Mouse (Mus musculus) thymus, postnatal 0 days (tissue): ENCODE data around the gene Disc1. TPM values are rescaled to one million over a fixed set of nuclear protein-coding genes. Genes with fewer than 3 reads are reported as not detected.

Experiments used
- DNase-seq: peaks from one replicate; pipeline ENCODE4 v3.0.0-alpha.2; 2015; ENCODE audit warnings: low spot score
- polyA plus RNA-seq: library from polyadenylated mRNA; unstranded; fragments of >200 nt; fragmentation: Nextera tagmentation; extraction: Ambion mirVana; gene quantifications from 2 replicates; pipeline ENCODE4 v1.2.1, GENCODE M21; 2015

Gene Disc1
- polyA plus RNA-seq, 1 experiment from 2014 or later = 0.46 TPM

DNA sequence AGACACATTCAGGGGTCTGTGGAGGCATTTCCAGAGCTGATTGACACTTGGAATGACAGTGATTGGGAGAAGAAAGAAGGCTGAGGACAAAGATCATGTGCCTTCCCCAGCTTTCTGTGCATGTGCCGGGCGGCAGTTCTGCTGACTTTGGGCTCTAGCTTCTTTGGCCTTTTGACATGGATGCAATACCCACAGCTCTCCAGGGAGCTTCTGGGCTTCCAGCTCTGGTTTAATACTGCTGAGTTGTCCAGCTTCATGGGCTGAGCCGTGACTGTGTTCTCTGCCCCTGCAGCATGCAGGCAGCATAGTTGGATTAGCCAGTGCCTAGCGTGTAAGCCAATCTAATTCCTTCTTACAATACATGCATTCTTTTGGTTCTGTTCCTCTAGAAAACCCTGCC lies 72.5 kb downstream of the Disc1 start:
- DNase-seq = no peak

DNA sequence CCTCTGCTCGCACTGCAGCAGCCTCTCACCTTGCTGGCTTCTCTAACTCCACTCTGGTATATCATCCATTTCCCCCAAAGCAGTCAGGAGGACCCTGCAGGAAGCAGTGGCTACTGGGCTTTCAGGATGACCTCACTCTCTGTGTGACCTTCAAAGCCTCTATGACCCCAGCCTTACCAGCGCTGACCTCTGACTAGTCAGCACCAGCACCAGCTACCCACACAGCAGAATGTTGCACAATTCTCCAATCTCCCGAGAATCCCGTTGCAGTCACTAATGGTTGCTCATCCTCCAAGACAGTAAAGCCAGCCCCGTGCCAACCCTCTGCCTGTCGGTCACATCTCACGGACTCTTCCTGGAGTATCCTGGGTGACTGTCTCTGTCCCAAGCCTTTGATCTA lies 73.6 kb downstream of the Disc1 start:
- DNase-seq = no peak

GRCm38 (mm10) chr8:125128305-125128704 lies 74.3 kb downstream of the Disc1 start:
- DNase-seq = peak; percentile 63

- DNase-seq = no peak
Measured at GRCm38 (mm10) chr8:125130835-125131234, 76.8 kb downstream of the Disc1 start.

DNA sequence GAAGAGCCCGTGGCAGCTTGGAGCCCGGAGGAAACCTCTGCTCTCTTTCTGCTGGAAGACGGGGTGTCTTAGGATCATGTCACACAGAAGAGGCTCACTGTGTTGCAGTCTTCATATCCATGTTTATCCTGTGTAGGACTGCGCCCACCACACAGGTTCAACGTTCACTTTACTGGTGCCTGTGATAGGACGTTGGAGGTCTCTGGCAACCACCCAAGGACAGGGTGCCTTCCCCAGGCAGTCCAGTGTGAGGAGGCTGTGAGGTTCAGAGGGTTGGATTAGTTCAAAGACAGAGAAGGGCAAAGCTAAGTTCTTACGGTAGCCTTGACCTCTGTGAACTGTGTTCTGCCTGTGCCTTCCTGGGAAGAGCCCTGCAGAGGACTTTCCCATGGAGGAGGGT lies 77.3 kb downstream of the Disc1 start:
- DNase-seq = no peak

DNA sequence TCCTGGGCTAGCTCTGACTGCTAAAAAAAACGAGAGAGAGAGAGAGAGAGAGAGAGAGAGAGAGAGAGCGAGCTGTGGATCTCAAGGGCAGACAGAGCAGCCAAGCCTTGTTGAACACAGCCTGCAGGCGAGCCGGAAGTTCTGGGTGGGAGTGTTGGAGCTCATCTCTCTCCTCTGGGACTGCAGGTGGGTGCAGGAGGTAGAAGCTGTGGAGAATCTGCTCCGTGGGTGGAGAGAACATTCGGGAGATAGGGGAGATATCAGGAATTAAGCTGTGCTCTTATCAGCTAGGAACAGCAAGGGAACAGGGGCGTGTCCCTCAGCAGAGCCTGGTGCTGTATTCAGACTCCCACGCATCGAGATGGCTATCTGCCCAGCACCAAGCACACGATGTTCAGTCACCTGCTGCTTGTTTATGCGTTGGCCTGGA lies 79.7 kb downstream of the Disc1 start:
- no peak for DNase-seq

GRCm38 (mm10) chr8:125134876-125135275 lies 80.9 kb downstream of the Disc1 start:
- no peak for DNase-seq

- DNase-seq = no peak
Measured at GRCm38 (mm10) chr8:125139689-125140150, 85.7 kb downstream of the Disc1 start.

GRCm38 (mm10) chr8:125140965-125141364 lies 87.0 kb downstream of the Disc1 start:
- no peak for DNase-seq

DNA sequence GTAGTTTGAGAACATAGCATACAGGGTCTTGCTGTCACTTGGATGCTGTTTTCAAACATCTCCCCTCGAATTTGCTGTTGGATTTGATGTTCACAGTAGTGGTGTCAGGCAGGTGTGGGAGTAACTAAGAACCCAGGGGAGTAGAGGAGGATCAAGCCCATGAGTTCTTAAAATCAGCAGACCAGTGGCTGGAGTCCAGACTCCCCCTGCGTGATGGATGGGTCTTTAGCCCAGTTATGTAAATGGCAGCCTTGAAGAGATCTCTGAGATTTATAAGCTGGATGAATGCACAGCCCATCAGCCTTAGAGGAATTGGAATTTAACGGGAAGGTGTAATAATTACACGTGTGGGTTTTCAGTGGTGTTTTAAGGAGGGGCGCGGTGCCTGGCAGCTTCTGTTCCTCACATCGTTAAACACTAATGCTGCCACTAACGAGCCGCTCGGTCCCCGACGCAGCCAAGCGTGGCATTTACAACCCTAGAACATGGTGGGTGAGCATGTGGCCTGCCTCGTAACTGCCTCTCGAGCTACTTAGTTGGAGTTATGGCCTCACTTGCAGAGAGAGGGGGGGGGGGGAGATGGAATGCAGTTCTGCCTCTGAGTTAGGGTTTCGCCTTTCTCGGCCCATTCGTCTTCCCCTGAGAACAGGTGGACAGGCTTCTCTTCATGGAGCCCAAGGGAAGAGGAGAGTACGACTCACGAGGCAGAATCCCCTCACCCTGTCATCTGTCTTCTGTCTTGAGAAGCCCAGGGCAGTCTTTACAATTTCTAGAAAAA lies 103.1 kb downstream of the Disc1 start:
- no peak for DNase-seq

GRCm38 (mm10) chr8:125157641-125158005 lies 103.6 kb downstream of the Disc1 start:
- no peak for DNase-seq

GRCm38 (mm10) chr8:125159387-125159786 lies 105.4 kb downstream of the Disc1 start:
- no peak for DNase-seq

GRCm38 (mm10) chr8:125163491-125163890 lies 109.5 kb downstream of the Disc1 start:
- DNase-seq = no peak

DNA sequence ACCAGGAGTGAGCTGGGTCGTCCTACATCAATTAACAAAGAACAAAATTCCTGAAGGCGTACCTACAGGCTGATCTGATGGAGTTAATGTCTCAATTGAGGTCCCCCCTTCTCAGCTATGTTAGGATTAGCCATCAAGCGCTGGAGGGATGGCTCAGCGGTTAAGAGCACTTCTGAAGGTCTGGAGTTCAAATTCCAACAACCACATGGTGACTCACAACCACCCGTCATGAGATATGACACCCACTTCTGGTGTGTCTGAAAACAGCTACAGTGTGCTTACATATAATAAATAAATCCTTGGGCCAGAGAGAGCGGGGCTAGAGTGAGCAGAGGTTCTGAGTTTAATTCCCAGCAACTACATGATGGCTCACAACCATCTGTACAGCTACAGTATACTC lies 109.9 kb downstream of the Disc1 start:
- no peak for DNase-seq

DNA sequence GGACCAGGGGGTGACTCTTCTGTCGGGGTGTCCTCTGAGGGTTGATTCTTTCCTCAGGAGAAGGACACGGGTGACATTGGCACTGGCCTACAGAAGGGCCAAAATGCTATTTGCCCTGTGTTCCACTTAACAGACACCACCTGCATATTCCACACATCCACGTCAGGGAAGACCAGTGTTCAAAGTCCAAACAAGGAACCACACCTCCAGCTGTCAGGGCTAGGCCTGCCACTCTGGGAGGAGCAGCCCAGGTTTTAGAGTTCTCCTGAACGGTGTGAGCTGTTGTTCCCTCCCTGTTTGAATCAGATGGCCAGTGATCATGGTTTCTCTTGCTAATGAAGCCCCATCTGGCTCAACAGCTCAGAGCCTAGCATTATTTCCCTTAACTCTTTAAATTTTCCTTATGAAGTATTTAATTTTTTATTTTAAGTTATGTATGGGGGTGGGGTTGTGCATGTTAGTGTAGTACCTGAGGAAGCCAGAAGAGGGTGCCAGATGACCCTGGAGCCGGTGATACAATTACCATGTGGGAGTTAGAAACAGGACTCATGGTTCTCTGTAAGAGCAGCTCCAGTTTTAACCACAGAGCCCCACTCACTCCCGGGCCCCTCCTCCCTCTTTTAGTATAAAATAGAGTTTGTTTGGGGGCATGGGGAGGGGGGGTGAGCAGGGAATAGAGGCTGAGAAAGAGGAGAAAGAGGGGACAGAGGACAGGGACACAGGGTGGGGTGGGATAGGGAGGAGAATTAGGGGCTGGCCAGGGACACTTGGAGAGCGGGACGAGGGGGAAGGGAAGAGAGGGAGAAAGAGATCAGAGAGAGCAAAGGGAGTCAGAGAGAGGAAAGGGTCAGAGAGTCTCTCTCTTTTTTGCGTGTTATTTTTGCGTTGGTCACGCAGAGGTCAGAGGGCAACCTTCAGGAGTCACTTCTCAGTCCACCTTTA lies 111.8 kb downstream of the Disc1 start:
- peak; percentile 55 for DNase-seq

DNA sequence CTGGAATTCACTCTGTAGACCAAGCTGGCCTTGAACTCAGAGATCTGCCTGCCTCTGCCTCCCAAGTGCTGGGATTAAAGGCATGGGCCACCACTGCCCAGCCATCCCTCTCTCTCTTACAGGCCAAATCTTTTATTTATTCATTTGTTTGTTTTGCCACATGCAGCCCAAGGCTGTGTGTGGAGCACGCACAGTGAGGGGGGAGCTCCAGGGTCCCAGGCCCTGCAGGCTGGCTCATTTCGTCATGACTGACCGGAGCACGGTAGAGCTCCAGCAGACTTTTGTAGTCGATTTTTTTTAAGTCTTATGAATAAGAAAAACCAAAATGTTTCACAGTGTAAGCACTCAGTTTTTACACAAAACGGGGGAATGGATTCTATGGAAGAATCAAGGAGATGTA lies 112.5 kb downstream of the Disc1 start:
- no peak for DNase-seq

GRCm38 (mm10) chr8:125166988-125167387 lies 113.0 kb downstream of the Disc1 start:
- no peak for DNase-seq

- DNase-seq = no peak
Measured at GRCm38 (mm10) chr8:125169628-125170027, 115.6 kb downstream of the Disc1 start.

DNA sequence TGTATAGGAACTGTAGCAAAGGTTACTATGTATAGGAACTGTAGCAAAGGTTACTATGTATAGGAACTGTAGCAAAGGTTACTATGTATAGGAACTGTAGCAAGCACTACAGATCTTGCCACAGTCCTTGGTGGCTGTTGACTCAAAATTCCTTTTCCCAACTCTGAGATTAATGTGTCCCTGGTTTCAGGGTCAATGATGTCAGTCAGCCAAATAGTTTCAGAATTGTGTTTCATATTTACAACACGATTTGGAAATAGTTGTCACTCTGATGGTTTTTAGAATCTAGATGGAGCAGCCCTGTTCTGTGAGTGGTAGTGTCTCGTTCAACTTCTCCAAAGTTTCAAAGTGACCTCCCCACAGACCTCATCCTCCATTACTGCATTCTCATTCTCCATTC lies 117.5 kb downstream of the Disc1 start:
- DNase-seq = no peak

DNA sequence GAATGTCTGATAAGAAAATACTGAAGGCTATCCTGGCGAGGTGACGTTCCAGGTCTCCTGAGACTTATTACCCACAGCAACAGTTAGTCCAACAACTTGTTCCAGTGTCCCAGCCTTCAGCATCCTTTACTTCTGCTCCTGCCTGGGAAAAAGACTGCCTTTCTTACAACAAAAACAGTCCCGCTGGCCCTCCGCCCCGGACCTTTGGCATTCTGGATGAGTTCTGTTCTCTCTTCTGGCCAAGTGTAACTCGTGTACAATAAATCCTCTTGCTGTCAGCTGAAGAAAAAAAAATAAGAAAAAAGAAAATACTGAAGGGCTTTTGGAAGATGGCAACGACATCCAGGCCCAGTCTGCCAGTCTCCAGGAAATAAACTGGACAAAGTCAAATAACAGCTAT lies 120.2 kb downstream of the Disc1 start:
- DNase-seq = no peak

- no peak for DNase-seq
Measured at GRCm38 (mm10) chr8:125174851-125175250, 120.9 kb downstream of the Disc1 start.

DNA sequence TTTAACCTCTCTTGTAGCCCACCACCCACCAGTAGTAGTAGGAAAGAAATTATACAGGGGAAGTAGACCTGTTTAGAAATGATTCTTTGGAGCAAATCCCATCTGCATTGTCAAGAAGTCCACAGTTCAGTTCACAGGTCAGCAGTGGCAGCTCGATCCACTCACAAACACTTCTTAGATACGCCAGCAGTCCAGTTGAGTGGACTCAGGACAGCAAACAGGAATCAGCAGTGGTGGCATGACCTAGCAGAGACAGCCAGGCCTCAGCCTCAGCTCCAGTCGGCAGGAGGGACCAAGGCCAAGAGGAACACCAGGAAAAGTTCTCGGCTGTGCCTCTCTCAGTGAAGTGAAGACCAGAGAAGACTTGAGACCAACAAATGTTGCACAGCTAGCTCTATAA lies 121.7 kb downstream of the Disc1 start:
- DNase-seq = no peak
